Mouse (Mus musculus): ENCODE measurements around the gene Dennd2c. TPM values are rescaled to one million over a fixed set of nuclear protein-coding genes. Genes with fewer than 3 reads are reported as not detected.

Gene Dennd2c
- total RNA-seq, 2 experiments from 2014 or later: 1.6 to 2.4 TPM

Other genes with a start within 250 kb of the Dennd2c start
- gene Sycp1, start 166.5 kb upstream of the Dennd2c start, total RNA-seq (2021): not detected
- not detected for gene Nr1h5, start 138.5 kb upstream of the Dennd2c start, total RNA-seq (2021)
- gene Sike1, start 106.9 kb upstream of the Dennd2c start, total RNA-seq (2021): 10 to 100 TPM; 45.8 to 48.5 TPM
- gene Csde1, start 82.2 kb upstream of the Dennd2c start, total RNA-seq (2021): 100 to 1,000 TPM; 791 to 814 TPM
- gene Nras, start 44.3 kb upstream of the Dennd2c start, total RNA-seq (2021): 10 to 100 TPM; 46.3 to 53.7 TPM
- gene Ampd1, start 28.6 kb upstream of the Dennd2c start, total RNA-seq (2021): 1,000 to 10,000 TPM in 1 of 2 experiments, 100 to 1,000 TPM in 1; 892 to 1,174 TPM
- gene Bcas2, start 69.1 kb downstream of the Dennd2c start, total RNA-seq (2021): 10 to 100 TPM; 38.9 to 40.4 TPM
- 10 to 100 TPM in 1 of 2 experiments, 1 to 10 TPM in 1; 8.4 to 10.4 TPM for gene Trim33, start 176.7 kb downstream of the Dennd2c start, total RNA-seq (2021)